Mouse (Mus musculus) heart, embryonic 10.5 days (tissue): ENCODE measurements around the gene Farsb. TPM values are rescaled to one million over a fixed set of nuclear protein-coding genes. Genes with fewer than 3 reads are reported as not detected.

Source experiments
- DNase-seq: peaks from one replicate; pipeline ENCODE4 v3.0.0-alpha.2; 2017; ENCODE audit warnings: low spot score
- H3K27ac ChIP-seq: fragments of 300-500 bp; sonication (generic); 2 replicates; pipeline ENCODE4 v1.5.1; 2016; ENCODE audit warnings: mild to moderate bottlenecking
- H3K27me3 ChIP-seq: fragments of 300-500 bp; sonication (generic); 2 replicates; pipeline ENCODE4 v1.6.1; 2016; ENCODE audit warnings: mild to moderate bottlenecking; ENCODE audit not compliant: poor library complexity, insufficient read depth, severe bottlenecking
- H3K36me3 ChIP-seq: fragments of 300-500 bp; sonication (generic); 2 replicates; pipeline ENCODE4 v1.6.1; 2016; ENCODE audit warnings: mild to moderate bottlenecking, moderate library complexity
- H3K4me1 ChIP-seq: fragments of 300-500 bp; sonication (generic); 2 replicates; pipeline ENCODE4 v1.6.1; 2016; ENCODE audit warnings: mild to moderate bottlenecking
- H3K4me3 ChIP-seq: fragments of 300-500 bp; sonication (generic); 2 replicates; pipeline ENCODE4 v1.5.1; 2016; ENCODE audit warnings: mild to moderate bottlenecking, moderate library complexity
- H3K9me3 ChIP-seq: fragments of 300-500 bp; sonication (generic); 2 replicates; pipeline ENCODE4 v1.6.1; 2016; ENCODE audit warnings: mild to moderate bottlenecking, moderate library complexity
- WGBS: fragments of 180-500 bp; shearing (Covaris S2); methylation state at CpG from one replicate; pipeline ENCODE4 v1.1.7; 2016; 5-methylcytosine and 5-hydroxymethylcytosine counted together
- polyA plus RNA-seq: library from polyadenylated mRNA; unstranded; fragments of >200 nt; fragmentation: Nextera tagmentation; extraction: Ambion mirVana; gene quantifications from 2 replicates; pipeline ENCODE4 v1.2.1, GENCODE M21; 2016

The Farsb gene
- polyA plus RNA-seq, 1 experiment from 2014 or later = 133 TPM

DNA sequence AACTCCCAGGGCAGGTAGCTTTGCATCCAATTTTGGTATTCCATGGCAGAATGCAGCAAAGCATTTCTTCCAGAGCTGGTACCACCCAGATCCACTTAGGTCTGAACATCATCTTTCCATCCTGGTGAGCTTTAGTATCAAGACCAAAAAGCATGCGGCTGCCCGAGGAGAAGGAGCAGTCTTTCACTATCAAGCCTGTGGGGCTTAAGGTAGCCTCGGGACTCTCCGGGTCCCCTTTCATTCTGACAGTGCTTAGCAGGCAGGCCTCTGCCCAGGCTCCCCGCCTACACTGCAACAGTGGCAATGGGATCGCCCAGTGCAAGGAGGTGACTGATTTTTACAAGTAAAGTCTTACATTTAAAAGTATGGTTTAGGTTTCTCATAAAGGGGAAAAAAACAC, 36.2 kb downstream of the Farsb start:
- H3K9me3 ChIP-seq = no peaks in the 10 kb centered on the region
- DNase-seq = no peak
- H3K4me1 ChIP-seq = no peaks in the 10 kb centered on the region
- no peaks in the 10 kb centered on the region for H3K27me3 ChIP-seq
- H3K36me3 ChIP-seq = peaks cover 55% of the 10 kb centered on the region
- no peak overlapping the region for H3K4me3 ChIP-seq
- H3K27ac ChIP-seq = no peak overlapping the region
- WGBS = 87% methylated on average over 6 of the region's 6 CpGs

DNA sequence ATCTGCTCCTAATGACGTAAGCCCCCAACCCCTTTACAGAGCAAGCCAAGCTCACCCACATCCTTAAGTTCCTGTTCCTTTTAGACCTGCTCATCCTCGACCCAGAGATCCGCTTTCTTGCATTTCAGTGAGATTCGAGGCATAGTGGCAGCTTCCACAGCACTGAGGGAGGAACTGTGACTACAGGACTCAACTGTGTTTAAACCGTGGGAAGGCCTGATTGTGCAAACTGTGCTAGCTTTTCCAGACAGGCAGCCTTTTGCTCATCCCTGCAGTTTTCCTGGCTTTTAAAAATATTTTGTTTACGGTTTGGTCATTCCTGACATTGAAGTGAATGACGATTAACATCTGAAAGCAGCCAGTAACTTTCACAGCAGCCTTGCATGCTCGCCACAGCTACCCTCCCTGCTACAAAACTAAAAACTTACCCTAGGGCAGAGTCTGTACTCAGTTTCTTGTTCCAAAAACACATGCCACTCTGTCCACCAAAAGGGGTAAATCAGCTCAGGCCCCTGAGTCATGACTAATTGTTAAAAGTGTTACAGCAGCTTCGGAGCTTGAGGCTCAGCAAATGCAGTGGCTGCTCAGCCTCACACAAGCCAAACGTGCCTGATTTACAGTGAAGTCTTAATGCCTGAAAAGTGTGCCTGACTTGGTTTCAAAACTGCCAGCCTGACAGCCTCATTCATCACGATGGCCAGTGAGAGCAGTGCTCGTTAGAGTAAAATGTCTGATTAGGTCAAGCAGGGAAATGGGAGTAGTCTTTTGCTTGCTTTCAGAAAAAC, 37.4 kb downstream of the Farsb start:
- Histone ChIP-seq H3K4me1 (no peaks in the 10 kb centered on the region), H3K36me3 (peaks cover 55% of the 10 kb centered on the region), H3K9me3 (no peaks in the 10 kb centered on the region), H3K4me3 (no peak overlapping the region), H3K27me3 (no peaks in the 10 kb centered on the region), H3K27ac (no peak overlapping the region)
- peak; percentile 39 for DNase-seq
- WGBS = 79% methylated on average over 12 of the region's 12 CpGs

DNA sequence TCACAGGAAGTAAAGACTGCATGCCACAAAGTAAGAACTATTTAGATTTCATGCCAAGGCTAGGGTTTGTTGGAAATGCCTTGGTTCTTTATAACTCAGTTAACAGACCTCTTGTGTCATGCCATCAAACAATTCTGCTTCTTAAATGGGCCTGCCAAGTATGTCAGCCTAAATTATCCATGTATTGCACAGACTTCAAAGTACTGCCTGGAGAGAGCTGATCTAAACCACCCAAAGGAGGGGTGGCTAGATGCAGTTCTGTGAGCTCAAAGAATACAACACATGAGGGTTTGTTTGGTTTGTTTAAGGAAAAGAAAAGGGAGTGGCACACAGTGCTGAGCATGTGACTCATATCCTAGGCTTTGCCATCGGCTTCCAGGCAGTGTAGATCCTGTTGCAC, 40.6 kb downstream of the Farsb start:
- Histone ChIP-seq H3K9me3 (no peaks in the 10 kb centered on the region), H3K27ac (no peak overlapping the region), H3K4me1 (no peaks in the 10 kb centered on the region), H3K27me3 (no peaks in the 10 kb centered on the region), H3K4me3 (no peak overlapping the region), H3K36me3 (peaks cover 58% of the 10 kb centered on the region)
- DNase-seq = no peak
- 70% methylated on average over 1 of the region's 1 CpGs for WGBS

DNA sequence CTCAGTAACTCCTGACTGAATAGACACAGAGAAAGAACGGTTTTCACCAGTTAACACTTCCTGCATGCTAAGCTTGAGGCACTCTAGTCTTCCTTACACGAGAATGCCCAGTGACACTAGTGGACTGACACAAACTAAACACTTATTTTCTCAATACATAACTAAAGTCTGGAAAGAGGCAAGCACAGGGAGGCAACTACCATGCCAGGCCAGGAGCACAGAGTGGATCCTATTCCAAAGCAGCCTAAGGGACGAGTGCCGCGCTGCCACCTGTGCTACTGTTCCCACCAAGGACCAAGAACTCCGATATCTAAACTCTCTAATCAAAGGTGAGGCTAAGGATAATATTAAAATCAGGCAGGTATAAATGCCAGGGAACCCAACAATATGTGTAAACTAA, 42.0 kb downstream of the Farsb start:
- H3K9me3 ChIP-seq = no peaks in the 10 kb centered on the region
- WGBS = 95% methylated on average over 6 of the region's 6 CpGs
- H3K27ac ChIP-seq = no peak overlapping the region
- peaks cover 57% of the 10 kb centered on the region for H3K36me3 ChIP-seq
- no peaks in the 10 kb centered on the region; the same call in 1 of the 2 replicates for H3K4me1 ChIP-seq
- peak; percentile 64 for DNase-seq
- H3K4me3 ChIP-seq = no peak overlapping the region
- H3K27me3 ChIP-seq = no peaks in the 10 kb centered on the region

DNA sequence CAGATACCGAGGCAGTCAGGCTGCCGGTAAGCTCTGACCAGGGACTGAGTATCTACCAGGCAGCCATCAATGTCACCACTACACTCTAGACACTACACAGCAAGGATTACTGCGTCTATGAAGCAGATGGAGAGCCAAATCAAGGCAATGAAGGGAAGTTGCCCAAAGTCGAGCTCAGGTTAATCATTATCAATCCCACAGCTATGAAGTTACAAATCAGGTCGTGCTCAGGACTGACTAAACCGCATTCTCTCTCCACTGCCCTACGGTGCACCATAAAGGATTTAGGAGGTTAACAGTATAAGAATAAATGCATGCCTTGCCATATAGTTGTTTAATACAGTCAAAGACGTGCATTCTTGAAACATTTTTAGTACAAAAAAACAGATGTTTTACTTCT, 42.5 kb downstream of the Farsb start:
- Histone ChIP-seq H3K4me3 (no peak overlapping the region), H3K4me1 (no peaks in the 10 kb centered on the region; the same call in 1 of the 2 replicates), H3K36me3 (peaks cover 57% of the 10 kb centered on the region)

DNA sequence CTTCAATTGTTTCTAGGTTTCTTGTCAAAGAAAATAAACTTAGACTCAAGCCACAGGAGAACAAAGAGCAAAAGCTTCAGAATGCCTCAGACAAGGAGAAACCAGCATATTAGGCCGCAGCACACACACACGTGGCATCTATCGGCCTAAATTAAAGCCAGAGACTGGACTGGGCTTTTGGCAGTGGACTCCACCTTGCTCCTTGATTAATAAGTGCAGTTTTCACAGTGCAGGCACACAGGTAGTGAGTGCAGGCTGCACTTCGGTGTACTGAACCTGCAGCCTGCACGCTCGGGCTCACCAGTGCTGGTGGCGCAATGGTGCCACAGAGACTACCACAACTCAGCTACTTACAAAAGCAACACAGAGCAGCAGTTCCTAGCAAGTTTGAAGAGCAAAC, 45.6 kb downstream of the Farsb start:
- Histone ChIP-seq H3K4me1 (no peaks in the 10 kb centered on the region; the same call in 1 of the 2 replicates), H3K9me3 (no peaks in the 10 kb centered on the region), H3K4me3 (no peak overlapping the region), H3K36me3 (peaks cover 47% of the 10 kb centered on the region), H3K27me3 (no peaks in the 10 kb centered on the region), H3K27ac (no peak overlapping the region)
- no peak for DNase-seq
- WGBS = 90% methylated on average over 7 of the region's 7 CpGs

More for the DNA sequence above, 42.5 kb downstream of the Farsb start:
- no peak for DNase-seq
- WGBS = 86% methylated on average over 8 of the region's 8 CpGs
- Histone ChIP-seq H3K27ac (no peak overlapping the region), H3K27me3 (no peaks in the 10 kb centered on the region), H3K9me3 (no peaks in the 10 kb centered on the region)

DNA sequence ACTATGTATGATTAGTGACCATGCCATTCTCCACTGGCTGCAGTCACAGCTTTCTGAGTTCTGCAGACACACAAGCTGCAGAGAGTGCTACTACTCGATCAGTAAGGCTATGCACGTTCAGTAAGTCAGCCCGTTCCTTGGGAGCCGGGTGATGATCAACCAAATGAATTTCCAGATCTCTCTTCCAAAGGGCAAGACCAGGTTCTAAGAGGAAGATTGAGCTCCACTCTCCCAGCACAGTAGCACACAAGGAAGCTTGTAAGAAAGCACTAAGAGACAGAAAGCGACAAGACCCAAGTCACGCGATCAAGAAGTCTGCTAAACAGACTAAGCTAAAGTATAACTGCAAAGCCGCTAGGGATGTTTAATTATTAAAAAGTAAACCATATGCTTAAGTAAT, 48.0 kb downstream of the Farsb start:
- Histone ChIP-seq H3K9me3 (no peaks in the 10 kb centered on the region), H3K4me1 (no peaks in the 10 kb centered on the region; the same call in 1 of the 2 replicates), H3K27me3 (no peaks in the 10 kb centered on the region), H3K27ac (no peak overlapping the region), H3K4me3 (no peak overlapping the region), H3K36me3 (peaks cover 41% of the 10 kb centered on the region)
- 93% methylated on average over 8 of the region's 8 CpGs for WGBS
- DNase-seq = no peak

DNA sequence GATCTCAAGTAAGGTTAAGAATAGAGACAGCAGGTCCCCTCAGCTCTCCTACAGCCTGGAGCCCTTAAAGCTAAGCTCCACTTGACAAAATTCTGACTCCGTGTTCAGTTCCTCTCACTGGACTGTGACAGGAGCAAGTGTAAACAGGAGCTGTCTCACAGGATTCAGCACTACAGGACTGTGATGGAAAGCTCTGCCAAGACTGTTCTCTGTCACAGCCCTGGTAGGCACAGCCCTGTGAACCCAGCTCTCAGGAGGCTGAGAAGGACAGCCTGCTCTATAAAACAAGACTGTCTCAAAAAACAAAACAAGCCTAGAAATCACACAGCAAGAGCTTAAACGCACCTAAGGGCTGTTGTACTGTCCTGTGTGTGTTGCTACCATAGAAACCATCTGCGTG, 51.5 kb downstream of the Farsb start:
- WGBS = 59% methylated on average over 3 of the region's 3 CpGs
- Histone ChIP-seq H3K27me3 (no peaks in the 10 kb centered on the region), H3K27ac (no peak overlapping the region), H3K36me3 (peaks cover 19% of the 10 kb centered on the region), H3K9me3 (no peaks in the 10 kb centered on the region), H3K4me3 (no peak overlapping the region), H3K4me1 (no peaks in the 10 kb centered on the region; the same call in 1 of the 2 replicates)
- no peak for DNase-seq

DNA sequence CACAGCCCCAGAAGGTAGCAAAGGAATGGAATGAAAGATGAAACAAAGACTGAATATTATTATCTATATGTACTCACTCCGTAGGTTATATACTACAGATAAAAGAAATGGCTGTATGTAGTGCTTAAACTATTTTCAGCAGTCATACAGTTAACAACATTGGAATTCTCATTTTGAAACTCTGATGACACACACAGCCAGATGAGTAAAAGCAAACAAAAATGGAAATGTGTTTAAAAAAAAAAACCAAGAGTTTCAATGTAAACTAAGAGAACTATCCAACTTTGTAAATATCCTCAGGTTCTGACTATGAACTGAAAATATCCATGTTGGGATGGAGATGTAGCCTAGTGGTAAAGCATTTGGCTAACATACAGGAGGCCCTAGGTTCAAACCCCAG, 52.3 kb downstream of the Farsb start:
- WGBS = 96% methylated on average over 1 of the region's 1 CpGs
- DNase-seq = no peak
- H3K27ac ChIP-seq = no peak overlapping the region

DNA sequence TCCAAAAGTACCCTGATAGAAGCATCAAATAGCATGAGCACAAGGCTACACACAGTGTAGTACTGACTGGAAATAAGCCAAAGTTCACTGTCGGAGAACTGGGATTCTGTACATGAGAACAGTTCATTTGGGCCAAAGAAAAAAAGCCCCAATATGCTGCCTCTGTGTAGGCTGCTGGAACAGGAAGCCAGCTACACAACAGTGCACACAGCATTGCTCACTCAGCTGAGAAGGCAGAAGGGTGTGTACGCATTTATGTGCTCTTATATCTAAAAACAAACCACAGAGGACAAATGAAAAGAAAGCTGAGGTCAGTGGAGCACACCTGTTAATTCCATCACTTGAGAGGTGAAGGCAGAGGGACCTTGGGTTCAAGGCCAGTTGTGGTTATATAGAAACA, 52.7 kb downstream of the Farsb start:
- H3K4me3 ChIP-seq = no peak overlapping the region
- WGBS = 95% methylated on average over 2 of the region's 2 CpGs
- H3K4me1 ChIP-seq = no peaks in the 10 kb centered on the region
- H3K27me3 ChIP-seq = no peaks in the 10 kb centered on the region
- DNase-seq = no peak
- no peak overlapping the region for H3K27ac ChIP-seq
- H3K9me3 ChIP-seq = no peaks in the 10 kb centered on the region
- peaks cover 16% of the 10 kb centered on the region for H3K36me3 ChIP-seq

More for the DNA sequence above, 52.3 kb downstream of the Farsb start:
- Histone ChIP-seq H3K4me1 (no peaks in the 10 kb centered on the region), H3K9me3 (no peaks in the 10 kb centered on the region), H3K4me3 (no peak overlapping the region), H3K36me3 (peaks cover 17% of the 10 kb centered on the region), H3K27me3 (no peaks in the 10 kb centered on the region)

DNA sequence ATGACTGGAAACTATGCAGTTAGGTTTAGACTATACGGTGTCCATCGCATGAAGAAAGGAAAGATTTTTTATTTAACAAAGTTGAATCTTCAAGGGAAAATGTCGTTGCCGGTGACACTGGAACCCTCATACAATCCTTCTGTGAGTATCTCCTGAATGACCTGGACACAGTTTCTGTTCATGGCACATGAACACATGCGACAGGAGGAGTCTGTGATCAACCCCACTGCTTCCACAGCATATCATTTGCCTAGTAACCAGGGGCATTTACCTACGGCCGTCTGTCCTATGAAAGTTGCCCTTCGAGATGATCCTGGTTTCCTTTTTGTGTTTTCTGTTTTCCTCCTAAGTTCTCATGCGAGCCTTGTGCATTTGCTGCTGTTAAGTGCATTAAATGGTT, 55.2 kb downstream of the Farsb start:
- WGBS = 94% methylated on average over 9 of the region's 9 CpGs
- Histone ChIP-seq H3K27ac (no peak overlapping the region), H3K27me3 (no peaks in the 10 kb centered on the region), H3K9me3 (no peaks in the 10 kb centered on the region), H3K4me1 (peaks cover 10% of the 10 kb centered on the region), H3K4me3 (no peak overlapping the region), H3K36me3 (peaks cover 9% of the 10 kb centered on the region; the same call in 1 of the 2 replicates)
- DNase-seq = no peak

DNA sequence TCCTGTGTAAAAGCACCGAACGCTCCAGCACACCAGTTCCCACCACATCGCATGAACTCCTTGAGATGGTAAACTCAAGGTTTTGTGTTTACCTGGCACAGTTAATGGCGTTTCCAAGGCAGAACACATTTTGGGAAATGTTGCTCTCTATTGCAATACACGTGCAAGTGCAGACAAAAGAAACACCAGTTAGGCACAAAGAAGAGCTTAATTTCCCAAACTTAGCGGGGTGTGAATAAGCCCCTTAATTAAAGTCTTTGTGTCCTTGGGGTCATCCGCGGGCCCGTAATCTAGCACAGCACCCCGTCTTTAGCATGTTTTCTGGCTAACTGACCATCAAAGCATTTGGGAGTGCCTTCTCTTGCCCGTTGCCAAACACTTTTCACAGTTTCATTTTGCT, 59.8 kb downstream of the Farsb start:
- peaks cover 49% of the 10 kb centered on the region for H3K4me1 ChIP-seq
- no peaks in the 10 kb centered on the region for H3K27me3 ChIP-seq
- peaks cover 13% of the 10 kb centered on the region; the same call in 1 of the 2 replicates for H3K36me3 ChIP-seq
- WGBS = 72% methylated on average over 11 of the region's 11 CpGs
- H3K9me3 ChIP-seq = no peaks in the 10 kb centered on the region
- no peak overlapping the region for H3K4me3 ChIP-seq
- DNase-seq = no peak
- no peak overlapping the region for H3K27ac ChIP-seq

DNA sequence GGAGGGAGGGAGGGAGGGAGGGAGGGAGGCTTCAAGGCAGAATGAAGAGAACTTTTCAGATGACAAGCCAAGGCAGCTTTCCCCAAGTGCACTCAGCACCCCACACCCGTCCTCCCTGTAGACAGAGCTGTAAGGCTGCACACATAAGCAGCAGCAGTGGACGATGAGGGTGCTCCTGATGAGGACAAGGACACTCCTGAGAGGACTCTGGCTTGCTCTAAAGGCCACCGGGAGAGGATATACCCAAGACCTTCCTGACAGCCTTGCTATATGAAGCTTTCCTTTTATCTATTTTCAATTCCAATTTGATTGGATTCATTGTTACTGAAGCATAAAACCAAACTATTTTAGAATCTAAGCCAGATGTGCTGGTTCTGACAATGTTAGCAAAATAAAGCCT, 61.9 kb downstream of the Farsb start:
- no peak overlapping the region for H3K27ac ChIP-seq
- H3K9me3 ChIP-seq = no peaks in the 10 kb centered on the region
- WGBS = 36% methylated on average over 3 of the region's 3 CpGs
- peaks cover 51% of the 10 kb centered on the region for H3K4me1 ChIP-seq
- H3K4me3 ChIP-seq = no peak overlapping the region
- H3K27me3 ChIP-seq = no peaks in the 10 kb centered on the region
- peaks cover 14% of the 10 kb centered on the region; the same call in 1 of the 2 replicates for H3K36me3 ChIP-seq
- DNase-seq = no peak
